Mouse (Mus musculus): ENCODE measurements around the gene Ntn1. TPM values are rescaled to one million over a fixed set of nuclear protein-coding genes. Genes with fewer than 3 reads are reported as not detected.

Gene Ntn1
- total RNA-seq, 2 experiments from 2014 or later = 6.0 to 7.4 TPM

DNA sequence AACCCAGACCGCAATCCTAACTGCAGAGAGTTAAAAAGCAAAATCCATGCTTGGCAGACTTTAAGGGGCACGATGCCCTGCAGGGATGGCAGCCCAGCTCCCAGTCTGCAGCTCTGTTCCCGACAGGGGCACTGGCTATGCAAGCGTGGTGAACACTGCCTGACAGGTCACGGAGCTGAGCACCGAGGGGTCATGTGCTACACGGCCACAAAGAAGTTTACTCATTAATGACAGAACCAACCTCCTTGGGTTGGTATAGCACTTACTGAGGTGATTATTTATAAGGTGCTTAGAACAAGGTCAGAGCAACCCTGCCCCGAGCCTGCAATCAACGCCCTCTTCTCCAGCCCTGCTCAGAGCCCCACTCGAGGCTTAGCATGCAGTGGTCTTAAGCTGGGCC is 27.5 kb downstream of the Ntn1 start:
- no peak for TF ChIP-seq CTCF (IDR thresholded peaks at IDR 0.05)
- no peak for DNase-seq (ENCODE audit: extremely low spot score in 1 of 2, low spot score in 2 of 2)
- H3K4me3 ChIP-seq = no peak overlapping the region
- intact Hi-C loops (cut with DNase I) = no loop called here
- no peak overlapping the region for H3K27ac ChIP-seq

- DNase-seq (ENCODE audit: extremely low spot score in 1 of 2, low spot score in 2 of 2) = no peak
- intact Hi-C loops (cut with DNase I) = no loop called here
- H3K27ac ChIP-seq = no peak overlapping the region
- no peak overlapping the region for H3K4me3 ChIP-seq
- TF ChIP-seq CTCF (IDR thresholded peaks at IDR 0.05) = no peak
Measured at GRCm38 (mm10) chr11:68371609-68372008, 29.0 kb downstream of the Ntn1 start.

GRCm38 (mm10) chr11:68356901-68357300 is 43.7 kb downstream of the Ntn1 start:
- intact Hi-C loops (cut with DNase I) = no loop called here
- TF ChIP-seq CTCF (IDR thresholded peaks at IDR 0.05) = no peak
- H3K4me3 ChIP-seq = no peak overlapping the region

DNA sequence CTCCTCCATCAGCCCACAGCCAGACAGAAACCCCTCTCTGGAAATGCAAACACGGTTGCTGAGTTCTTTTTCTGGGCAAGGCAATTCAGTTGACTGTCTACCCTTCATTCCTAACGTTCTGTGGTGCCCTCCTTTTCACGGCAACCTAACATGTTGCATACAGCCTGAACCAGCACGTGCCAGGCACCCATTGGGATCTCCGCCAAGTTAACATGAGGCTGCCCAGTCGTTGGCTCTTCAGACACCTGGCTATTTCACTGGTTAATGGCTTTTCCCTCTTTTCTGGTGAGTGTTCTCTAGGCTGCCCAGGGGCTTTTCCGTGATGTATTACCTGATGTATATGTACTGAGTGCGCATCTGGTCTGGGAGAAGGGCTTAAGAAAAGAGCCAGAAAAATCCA is 45.1 kb downstream of the Ntn1 start:
- Histone ChIP-seq H3K27ac (no peak overlapping the region), H3K4me3 (no peak overlapping the region)
- intact Hi-C loops (cut with DNase I) = no loop called here
- no peak for DNase-seq (ENCODE audit: extremely low spot score in 1 of 2, low spot score in 2 of 2)
- no peak for TF ChIP-seq CTCF (IDR thresholded peaks at IDR 0.05)

More at GRCm38 (mm10) chr11:68356901-68357300, 43.7 kb downstream of the Ntn1 start:
- H3K27ac ChIP-seq = no peak overlapping the region
- no peak for DNase-seq (ENCODE audit: extremely low spot score in 1 of 2, low spot score in 2 of 2)

DNA sequence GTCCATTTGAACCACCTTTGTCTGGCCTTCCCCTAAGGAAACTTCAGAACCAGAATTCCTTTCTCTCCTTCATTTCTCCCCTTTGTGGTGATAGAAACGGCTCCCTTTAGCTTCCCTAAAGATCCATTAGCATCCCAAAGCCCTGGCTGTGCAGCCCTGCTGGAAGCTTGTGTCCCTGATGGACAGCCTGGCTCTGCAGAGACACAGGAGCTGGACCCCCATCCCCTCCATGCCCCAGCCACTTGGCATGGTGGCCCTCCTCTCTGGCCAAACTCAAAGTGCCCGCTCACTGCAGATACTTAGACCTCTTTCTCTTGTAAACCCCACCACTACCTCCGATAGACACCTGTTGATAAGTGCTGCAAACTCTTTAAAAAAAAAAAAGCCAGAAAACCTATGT is 45.8 kb downstream of the Ntn1 start:
- no peak for DNase-seq (ENCODE audit: extremely low spot score in 1 of 2, low spot score in 2 of 2)
- Histone ChIP-seq H3K27ac (no peak overlapping the region), H3K4me3 (no peak overlapping the region)
- no peak for TF ChIP-seq CTCF (IDR thresholded peaks at IDR 0.05)
- intact Hi-C loops (cut with DNase I) = no loop called here

DNA sequence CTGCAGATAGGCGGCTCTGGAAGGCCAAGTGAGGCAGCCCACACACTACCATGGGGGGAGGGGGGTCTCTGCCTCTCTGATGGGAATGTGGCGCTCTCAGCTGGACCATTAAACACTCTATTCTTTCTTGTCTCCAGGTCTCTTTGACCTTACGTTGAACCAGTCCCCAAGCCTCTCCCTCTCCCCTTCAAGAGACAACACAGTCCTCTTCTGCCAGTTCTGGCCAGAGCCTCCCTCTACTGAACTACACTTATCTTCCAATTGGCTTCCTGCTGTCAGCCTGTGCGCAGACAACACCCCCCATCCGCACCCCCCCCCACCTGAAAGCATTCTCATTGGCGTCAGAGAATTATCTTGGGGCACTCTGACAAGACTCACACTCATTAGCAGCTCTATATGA is 48.4 kb downstream of the Ntn1 start:
- intact Hi-C loops (cut with DNase I) = no loop called here
- no peak for TF ChIP-seq CTCF (IDR thresholded peaks at IDR 0.05)
- DNase-seq (ENCODE audit: extremely low spot score in 1 of 2, low spot score in 2 of 2) = no peak
- no peak overlapping the region for H3K4me3 ChIP-seq
- H3K27ac ChIP-seq = no peak overlapping the region

GRCm38 (mm10) chr11:68348851-68349250 is 51.8 kb downstream of the Ntn1 start:
- no peak for TF ChIP-seq CTCF (IDR thresholded peaks at IDR 0.05)
- intact Hi-C loops (cut with DNase I) = no loop called here
- DNase-seq (ENCODE audit: extremely low spot score in 1 of 2, low spot score in 2 of 2) = no peak
- Histone ChIP-seq H3K4me3 (no peak overlapping the region), H3K27ac (no peak overlapping the region)

GRCm38 (mm10) chr11:68348083-68348482 is 52.5 kb downstream of the Ntn1 start:
- intact Hi-C loops (cut with DNase I) = no loop called here
- Histone ChIP-seq H3K27ac (no peak overlapping the region), H3K4me3 (no peak overlapping the region)
- TF ChIP-seq CTCF (IDR thresholded peaks at IDR 0.05) = no peak
- DNase-seq (ENCODE audit: extremely low spot score in 1 of 2, low spot score in 2 of 2) = no peak

GRCm38 (mm10) chr11:68347508-68347907 is 53.1 kb downstream of the Ntn1 start:
- no peak for DNase-seq (ENCODE audit: extremely low spot score in 1 of 2, low spot score in 2 of 2)
- Histone ChIP-seq H3K27ac (no peak overlapping the region), H3K4me3 (no peak overlapping the region)
- intact Hi-C loops (cut with DNase I) = no loop called here
- no peak for TF ChIP-seq CTCF (IDR thresholded peaks at IDR 0.05)

DNA sequence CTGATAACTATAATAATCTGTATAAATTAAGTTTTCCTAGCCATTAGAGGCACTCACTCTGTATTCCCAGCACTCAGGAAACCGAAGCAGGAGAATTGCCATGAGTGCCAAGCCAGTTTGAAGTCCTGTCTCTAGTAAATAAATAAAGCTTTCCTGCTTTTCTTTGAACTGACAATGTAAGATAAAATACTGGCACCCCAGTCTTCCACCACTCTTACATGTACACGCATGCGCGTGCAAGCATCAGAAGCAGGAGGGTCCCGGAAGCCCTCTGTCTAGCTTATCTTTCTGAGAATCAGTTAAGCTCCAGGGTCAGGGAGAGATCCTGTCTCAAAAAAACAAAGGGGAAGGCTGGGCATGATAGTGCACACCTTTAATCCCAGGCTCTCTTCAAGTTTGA is 54.5 kb downstream of the Ntn1 start:
- intact Hi-C loops (cut with DNase I) = no loop called here
- DNase-seq (ENCODE audit: extremely low spot score in 1 of 2, low spot score in 2 of 2) = no peak
- Histone ChIP-seq H3K4me3 (no peak overlapping the region), H3K27ac (no peak overlapping the region)
- TF ChIP-seq CTCF (IDR thresholded peaks at IDR 0.05) = no peak

- TF ChIP-seq CTCF (IDR thresholded peaks at IDR 0.05) = no peak
- Histone ChIP-seq H3K4me3 (no peak overlapping the region), H3K27ac (no peak overlapping the region)
- intact Hi-C loops (cut with DNase I) = no loop called here
- DNase-seq (ENCODE audit: extremely low spot score in 1 of 2, low spot score in 2 of 2) = no peak
Measured at GRCm38 (mm10) chr11:68344221-68344620, 56.4 kb downstream of the Ntn1 start.

DNA sequence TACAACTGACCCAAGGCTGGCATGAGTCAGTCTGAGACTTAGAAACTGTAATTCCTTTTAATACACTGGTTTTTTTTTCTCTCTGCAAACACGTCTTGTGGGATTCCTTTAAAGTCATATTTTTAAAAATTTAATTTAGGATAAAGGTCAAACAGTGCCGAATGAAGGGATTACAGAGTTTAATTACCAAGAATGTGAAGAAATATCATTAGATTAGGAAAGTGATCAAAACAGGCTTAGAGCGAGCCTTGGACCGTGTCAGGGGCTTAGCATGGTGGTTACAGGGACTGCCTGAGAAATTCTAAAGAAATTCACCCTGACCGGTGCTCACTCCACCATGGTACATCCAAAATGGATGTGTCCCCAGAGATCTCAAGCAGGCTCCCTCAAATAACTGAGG is 57.9 kb downstream of the Ntn1 start:
- intact Hi-C loops (cut with DNase I) = no loop called here
- TF ChIP-seq CTCF (IDR thresholded peaks at IDR 0.05) = no peak
- DNase-seq (ENCODE audit: extremely low spot score in 1 of 2, low spot score in 2 of 2) = no peak
- Histone ChIP-seq H3K4me3 (no peak overlapping the region), H3K27ac (no peak overlapping the region)

DNA sequence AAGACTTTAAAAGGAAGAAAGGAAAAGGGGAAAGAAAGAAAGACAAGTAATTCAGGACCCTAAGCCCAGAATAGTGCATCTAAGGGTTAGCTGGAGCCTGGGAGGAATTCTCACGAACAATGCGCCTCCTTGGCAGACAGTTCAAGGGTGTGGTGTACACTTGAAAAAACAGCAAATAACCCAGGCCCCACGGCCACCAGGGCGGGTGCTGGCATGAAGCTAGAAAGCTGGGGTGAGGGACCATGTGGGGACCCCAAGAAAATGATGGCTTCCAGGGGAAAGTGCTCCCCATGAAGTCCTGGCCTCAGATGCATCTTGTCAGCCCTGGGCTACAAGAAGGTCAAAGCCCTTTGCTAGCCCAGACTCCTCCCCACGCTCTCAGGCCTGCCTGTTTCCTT is 58.6 kb downstream of the Ntn1 start:
- Histone ChIP-seq H3K4me3 (no peak overlapping the region), H3K27ac (no peak overlapping the region)
- intact Hi-C loops (cut with DNase I) = no loop called here
- no peak for DNase-seq (ENCODE audit: extremely low spot score in 1 of 2, low spot score in 2 of 2)
- TF ChIP-seq CTCF (IDR thresholded peaks at IDR 0.05) = no peak
